Mouse (Mus musculus) CH12.LX (cell line): ENCODE data around the gene Mtch2.

Experiments
- BHLHE40 ChIP-seq: IDR thresholded peaks from 2 replicates; pipeline ENCODE4 v1.6.1; 2011; ENCODE audit warnings: mild to moderate bottlenecking, low read depth, low read length, improper control_type of control experiment
- CTCF ChIP-seq, 2 experiments: IDR thresholded peaks in 1 of 2; conservative IDR thresholded peaks in 1 of 2; 2 replicates each; pipeline ENCODE4 v1.5.1; 2011 to 2012; ENCODE audit warnings: low read depth in 2 of 2, low read length in 2 of 2, improper control_type of control experiment in 1 of 2, inconsistent platforms in 1 of 2, mild to moderate bottlenecking in 1 of 2, moderate library complexity in 1 of 2
- ELF1 ChIP-seq: IDR thresholded peaks from 2 replicates; pipeline ENCODE4 v1.6.1; 2014; ENCODE audit warnings: low read depth, mild to moderate bottlenecking, inconsistent platforms, low read length, improper control_type of control experiment
- EP300 ChIP-seq: IDR thresholded peaks from 2 replicates; pipeline ENCODE4 v1.6.1; 2011; ENCODE audit warnings: low read length, improper control_type of control experiment
- GABPA ChIP-seq: IDR thresholded peaks from 2 replicates; pipeline ENCODE4 v1.6.1; 2012; ENCODE audit warnings: low read depth, low read length, improper control_type of control experiment, inconsistent platforms; ENCODE audit not compliant: insufficient replicate concordance
- JUN ChIP-seq: IDR thresholded peaks from 2 replicates; pipeline ENCODE4 v1.6.1; 2011; ENCODE audit warnings: low read depth, mild to moderate bottlenecking, low read length, improper control_type of control experiment, moderate library complexity; ENCODE audit not compliant: insufficient read depth
- MAFK ChIP-seq: IDR thresholded peaks from 2 replicates; pipeline ENCODE4 v1.6.1; 2011; ENCODE audit warnings: low read length, improper control_type of control experiment; ENCODE audit not compliant: insufficient replicate concordance
- MAX ChIP-seq: IDR thresholded peaks from 2 replicates; pipeline ENCODE4 v1.6.1; 2011; ENCODE audit warnings: low read length, improper control_type of control experiment
- MAZ ChIP-seq: IDR thresholded peaks from 2 replicates; pipeline ENCODE4 v1.6.1; 2012; ENCODE audit warnings: low read depth, mild to moderate bottlenecking, inconsistent platforms, low read length, improper control_type of control experiment, moderate library complexity
- POLR2A ChIP-seq: IDR thresholded peaks from 2 replicates; pipeline ENCODE4 v1.6.1; 2011; ENCODE audit warnings: low read depth, mild to moderate bottlenecking, improper control_type of control experiment, low read length
- POLR2AphosphoS2 ChIP-seq: IDR thresholded peaks from 2 replicates; pipeline ENCODE4 v1.6.1; 2011; ENCODE audit warnings: low read depth, low read length, improper control_type of control experiment
- SIN3A ChIP-seq: IDR thresholded peaks from 2 replicates; pipeline ENCODE4 v1.6.1; 2012; ENCODE audit warnings: low read length, improper control_type of control experiment, inconsistent platforms
- SMC3 ChIP-seq: IDR thresholded peaks from 2 replicates; pipeline ENCODE4 v1.6.1; 2011; ENCODE audit warnings: low read depth, low read length, improper control_type of control experiment

DNA sequence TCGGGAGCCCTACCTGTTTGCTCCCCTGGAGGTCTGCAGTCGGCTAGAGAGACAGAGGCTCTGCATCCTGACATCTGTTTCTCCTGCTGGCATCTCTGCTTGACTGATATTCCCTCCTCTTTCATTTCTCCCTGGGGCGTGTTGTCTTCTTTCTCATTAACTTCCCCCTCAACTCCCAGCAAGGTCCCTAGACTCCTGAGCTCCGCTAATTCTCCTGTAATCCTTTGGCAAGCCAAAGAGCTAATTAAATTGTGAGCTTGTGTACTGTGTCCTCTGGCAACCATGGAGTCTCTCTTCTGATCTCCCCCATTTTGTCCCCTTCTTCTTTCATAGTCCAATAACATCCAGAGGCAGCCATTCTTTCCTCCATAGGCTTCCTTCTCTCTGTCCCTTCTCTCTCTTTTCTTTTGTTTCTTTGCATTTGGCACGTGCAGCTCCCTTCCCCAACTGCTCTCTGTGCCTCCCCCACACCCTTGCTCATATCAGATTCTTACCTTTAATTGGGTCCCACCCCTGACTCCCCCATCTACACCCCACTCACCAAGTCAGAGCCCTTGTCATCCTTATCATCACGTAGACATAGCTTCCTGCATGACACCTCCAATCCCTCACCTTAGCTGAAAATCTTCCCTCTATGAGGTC, 33.3 kb downstream of the Mtch2 start:
- TF ChIP-seq ELF1 = no peak
- TF ChIP-seq CTCF (conservative IDR thresholded peaks at IDR 0.05 in 1 of 2, IDR thresholded peaks at IDR 0.05 in 1 of 2; ENCODE audit: low read depth in 2 of 2, low read length in 2 of 2) = no peak
- TF ChIP-seq MAFK = no peak
- TF ChIP-seq POLR2A = no peak
- no peak for TF ChIP-seq POLR2AphosphoS2
- no peak for TF ChIP-seq JUN
- TF ChIP-seq EP300 = no peak
- no peak for TF ChIP-seq MAX
- no peak for TF ChIP-seq MAZ
- TF ChIP-seq BHLHE40 = no peak
- no peak for TF ChIP-seq SMC3
- TF ChIP-seq GABPA = no peak
- TF ChIP-seq SIN3A = no peak
